Mouse (Mus musculus) ES-E14 (cell line): Measurements from ENCODE around the gene Oxld1. TPM values are rescaled to one million over a fixed set of nuclear protein-coding genes. Genes with fewer than 3 reads are reported as not detected.

ENCODE experiments used
- DNase-seq: peaks from one replicate; pipeline ENCODE4 v3.0.0-alpha.2; 2013; ENCODE audit warnings: low read depth, low spot score
- H3K27ac ChIP-seq: 2 replicates; pipeline ENCODE4 v1.5.1; 2012; ENCODE audit warnings: low read depth, mild to moderate bottlenecking, low read length, moderate library complexity, mixed read lengths; ENCODE audit not compliant: poor library complexity, insufficient read depth, severe bottlenecking
- H3K36me3 ChIP-seq: 2 replicates; pipeline ENCODE4 v1.6.1; 2012; ENCODE audit warnings: mild to moderate bottlenecking, low read length, moderate library complexity, mixed read lengths; ENCODE audit not compliant: control insufficient read depth, poor library complexity, insufficient read depth, severe bottlenecking
- H3K4me1 ChIP-seq, 2 experiments: fragments of 150-350 bp in 1 of 2; sonication (generic) in 1 of 2; 2 replicates each; pipeline ENCODE4 v1.6.1; 2012; ENCODE audit warnings: low read length in 2 of 2, mild to moderate bottlenecking in 1 of 2, mixed read lengths in 1 of 2; ENCODE audit not compliant: control insufficient read depth in 2 of 2, insufficient read depth in 2 of 2, poor library complexity in 1 of 2
- H3K4me3 ChIP-seq, 2 experiments: fragments of 150-350 bp in 1 of 2; sonication (generic) in 1 of 2; 2 replicates each; pipeline ENCODE4 v1.5.1; 2012; ENCODE audit warnings: low read length in 2 of 2, low read depth in 1 of 2, mild to moderate bottlenecking in 1 of 2, mixed read lengths in 1 of 2; ENCODE audit not compliant: insufficient read depth in 1 of 2, poor library complexity in 1 of 2, severe bottlenecking in 1 of 2
- H3K9ac ChIP-seq: 2 replicates; pipeline ENCODE4 v1.6.1; 2012; ENCODE audit warnings: low read depth, mild to moderate bottlenecking, low read length, mixed read lengths; ENCODE audit not compliant: poor library complexity, insufficient read depth, severe bottlenecking
- H3K9me3 ChIP-seq: fragments of 150-350 bp; sonication (generic); 2 replicates; pipeline ENCODE4 v1.6.1; 2012; ENCODE audit warnings: low read depth, mild to moderate bottlenecking, low read length; ENCODE audit not compliant: control insufficient read depth, insufficient read depth
- CHD2 ChIP-seq: IDR thresholded peaks from 2 replicates; pipeline ENCODE4 v1.6.1; 2014; ENCODE audit warnings: mild to moderate bottlenecking, low read depth, low read length, inconsistent platforms
- HCFC1 ChIP-seq: IDR thresholded peaks from 2 replicates; pipeline ENCODE4 v1.6.1; 2012; ENCODE audit warnings: low read length, inconsistent platforms, borderline replicate concordance; ENCODE audit not compliant: insufficient read depth
- MAFK ChIP-seq: IDR thresholded peaks from 2 replicates; pipeline ENCODE4 v1.6.1; 2014; ENCODE audit warnings: mild to moderate bottlenecking, low read depth, low read length, inconsistent platforms; ENCODE audit not compliant: insufficient read depth
- ZC3H11A ChIP-seq: IDR thresholded peaks from 2 replicates; pipeline ENCODE4 v1.6.1; 2012; ENCODE audit warnings: low read depth, mild to moderate bottlenecking, inconsistent platforms, low read length, borderline replicate concordance
- ZNF384 ChIP-seq: IDR thresholded peaks from 2 replicates; pipeline ENCODE4 v1.6.1; 2012; ENCODE audit warnings: low read depth, low read length, inconsistent platforms
- in situ Hi-C, 2 experiments: fragments of 600-800 bp; cut with MboI; formaldehyde crosslinking; loops; one replicate each; pipeline ENCODE4 v1.15.1; 2025; ENCODE audit warnings: low sequenced_read_pairs in 2 of 2, inconsistent platforms in 1 of 2; ENCODE audit not compliant: unreplicated experiment in 2 of 2
- total RNA-seq: library from RNA; depleted of rRNA; stranded (reverse); fragments of 300-350 nt; gene quantifications from 2 replicates; pipeline ENCODE4 v1.2.3, GENCODE M21; 2012

Gene Oxld1
- total RNA-seq, 1 experiment, result 4.1 TPM

DNA sequence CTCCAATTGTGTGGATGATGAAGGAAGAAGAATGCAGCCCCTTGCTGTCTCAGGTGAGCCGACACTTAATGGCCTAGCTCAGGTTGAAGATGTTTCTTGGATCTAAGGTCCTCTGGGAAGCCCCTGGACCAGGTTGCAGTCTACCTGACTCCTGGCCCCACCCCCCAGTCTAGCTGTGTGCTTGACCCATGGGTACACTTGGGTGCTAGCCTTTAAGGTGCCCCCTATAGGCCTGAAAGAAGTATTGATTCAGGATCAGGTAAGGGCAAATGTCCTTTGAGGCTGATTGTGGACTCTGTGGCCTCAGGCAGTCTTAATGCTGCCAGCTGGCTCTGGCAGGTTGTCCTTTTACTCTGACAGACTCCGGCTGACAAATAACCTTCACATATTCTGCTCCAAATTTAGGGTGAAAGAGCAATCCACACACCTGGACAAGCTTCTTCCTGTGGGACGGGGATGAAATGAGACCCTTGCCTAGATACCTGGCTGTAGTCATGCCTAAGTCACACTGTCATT lies 15.0 kb downstream of the Oxld1 start:
- no peak for TF ChIP-seq ZNF384
- TF ChIP-seq HCFC1, result no peak
- TF ChIP-seq ZC3H11A, result no peak
- no peak for TF ChIP-seq MAFK
- TF ChIP-seq CHD2, result no peak
- no peaks in the 10 kb centered on the region for H3K36me3 ChIP-seq
- H3K9me3 ChIP-seq, result no peaks in the 10 kb centered on the region
- DNase-seq, result no peak
- H3K9ac ChIP-seq, result no peak overlapping the region
- in situ Hi-C loops, result no loop called here
- H3K27ac ChIP-seq, result no peak overlapping the region
- no peak overlapping the region for H3K4me3 ChIP-seq
- no peaks in the 10 kb centered on the region; a peak in 1 of 4 replicates for H3K4me1 ChIP-seq

DNA sequence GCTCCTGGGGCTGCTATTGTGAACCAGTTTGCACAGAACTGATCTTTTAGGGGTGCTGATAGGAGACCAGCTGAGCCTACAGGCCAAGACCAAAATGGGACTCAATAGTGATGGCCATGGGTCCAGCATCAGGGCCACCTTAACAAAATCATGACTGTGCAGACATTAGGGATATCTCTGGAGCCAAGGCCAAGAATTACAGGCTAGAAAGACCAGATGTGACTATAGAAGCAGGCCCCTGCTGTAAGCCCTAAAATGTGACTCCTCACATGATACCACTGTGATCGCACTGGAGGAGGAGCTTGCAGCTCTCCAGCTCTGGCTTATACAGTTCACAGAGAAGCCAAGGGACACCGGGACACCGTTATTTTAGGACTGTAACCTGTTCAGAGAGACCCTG lies 15.5 kb downstream of the Oxld1 start, which contains the start of gene Tspan10:
Tspan10 (plus strand) TSS at position 301 of the 400 bp plus-strand sequence.
- DNase-seq, result no peak
- Histone ChIP-seq H3K4me3 (no peak within 1 kb of the TSS), H3K4me1 (no peaks in the 10 kb centered on the region; a peak in 1 of 4 replicates), H3K36me3 (no peaks in the 10 kb centered on the region), H3K9me3 (no peaks in the 10 kb centered on the region), H3K9ac (no peak within 1 kb of the TSS), H3K27ac (no peak within 1 kb of the TSS)
- in situ Hi-C loops, result no loop called here
- TF ChIP-seq CHD2 (no peak), ZC3H11A (no peak), ZNF384 (no peak), HCFC1 (no peak), MAFK (no peak)

DNA sequence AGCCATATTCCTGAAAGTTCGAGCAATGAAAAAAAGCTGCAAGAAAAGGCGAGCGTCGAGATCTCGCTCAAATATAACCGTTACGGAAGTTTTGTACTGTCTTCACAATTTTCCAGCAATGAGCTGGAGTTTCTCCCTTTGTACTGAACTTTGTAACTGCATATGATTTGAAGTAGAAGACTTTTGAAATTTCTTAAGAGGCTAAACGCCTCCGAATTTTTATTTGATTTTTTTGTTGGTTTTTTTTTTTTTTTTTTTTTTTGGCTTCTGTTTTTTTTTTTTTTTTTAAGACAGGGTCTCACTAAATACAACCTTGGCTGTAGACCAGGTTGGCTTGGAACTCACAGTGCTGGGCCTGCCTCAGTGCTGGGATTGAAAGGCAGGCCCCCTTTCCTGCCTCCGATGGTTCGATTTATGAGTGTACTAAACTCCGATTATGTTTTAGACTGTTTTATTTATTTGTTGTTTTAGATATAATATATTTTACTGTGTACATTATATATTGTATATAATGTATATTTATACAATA lies 19.9 kb downstream of the Oxld1 start:
- peaks cover 5% of the 10 kb centered on the region for H3K36me3 ChIP-seq
- H3K27ac ChIP-seq, result no peak overlapping the region
- TF ChIP-seq MAFK, result no peak
- TF ChIP-seq ZNF384, result peak; percentile 90
- no peaks in the 10 kb centered on the region for H3K9me3 ChIP-seq
- H3K4me3 ChIP-seq, result peak overlapping the region; percentile 52 to 98; a peak in 3 of 4 replicates
- no peaks in the 10 kb centered on the region; a peak in 1 of 4 replicates for H3K4me1 ChIP-seq
- H3K9ac ChIP-seq, result no peak overlapping the region; the same call in 1 of the 2 replicates
- in situ Hi-C loops, result no loop called here
- no peak for DNase-seq

DNA sequence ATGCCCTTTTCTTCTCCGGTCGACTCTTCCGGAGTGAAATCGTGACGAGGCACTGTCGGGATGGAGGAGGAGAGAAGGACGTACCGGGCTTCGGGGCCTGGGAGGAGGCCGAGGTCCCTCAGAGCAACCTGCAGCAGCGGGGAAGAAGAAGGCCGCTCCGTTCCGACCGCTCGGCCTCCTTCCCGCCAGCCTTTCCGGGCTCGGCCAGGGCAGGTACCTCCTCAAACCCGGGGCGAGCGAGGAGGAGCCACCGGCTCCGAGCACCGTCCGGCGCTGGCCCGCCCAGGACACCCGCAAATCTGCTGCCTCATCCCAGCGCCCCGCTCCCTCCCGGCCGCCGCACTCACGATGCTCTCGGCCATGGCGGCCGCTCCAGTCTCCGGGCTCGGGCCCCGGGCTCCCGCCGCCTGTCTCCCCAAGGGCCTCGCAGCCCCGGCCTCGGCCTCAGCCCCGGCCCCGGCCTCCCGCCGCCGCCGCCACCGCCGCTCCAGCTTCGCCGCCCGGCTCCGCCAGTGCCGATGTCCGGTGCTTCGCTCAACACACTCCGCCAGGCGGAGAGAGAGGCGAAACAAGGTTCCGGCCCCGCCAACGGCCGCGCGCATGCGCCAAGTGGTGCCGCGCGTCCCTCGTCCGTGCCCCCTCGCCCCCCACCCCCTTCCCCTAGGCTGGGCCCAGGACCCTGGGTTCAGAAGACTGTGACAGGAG lies 20.6 kb downstream of the Oxld1 start, which contains the start of gene Nploc4:
Nploc4 (minus strand) TSS at position 557 of the 705 bp plus-strand sequence.
- Histone ChIP-seq H3K9ac (peak within 1 kb of the TSS; percentile 98), H3K36me3 (peaks cover 5% of the 10 kb centered on the region), H3K9me3 (no peaks in the 10 kb centered on the region), H3K27ac (peak within 1 kb of the TSS; percentile 75), H3K4me1 (no peaks in the 10 kb centered on the region), H3K4me3 (peak within 1 kb of the TSS; percentile 92 to 98)
- no peak for TF ChIP-seq CHD2
- TF ChIP-seq ZC3H11A, result no peak
- TF ChIP-seq ZNF384, result no peak
- peak; percentile 76 for TF ChIP-seq HCFC1
- DNase-seq, result peak; percentile 69
- in situ Hi-C loops, result no loop called here
